Mouse (Mus musculus) neutrophil, adult 83 days (primary cell): Measurements from ENCODE around the gene Sult1a1. TPM values are rescaled to one million over a fixed set of nuclear protein-coding genes. Genes with fewer than 3 reads are reported as not detected.

Source experiments
- total RNA-seq, 2 experiments: library from RNA; stranded (reverse); gene quantifications; one replicate each; pipeline ENCODE4 v1.2.4; 2023

Sult1a1 gene
- under 1 TPM; 0.60 to 0.61 TPM for total RNA-seq

DNA sequence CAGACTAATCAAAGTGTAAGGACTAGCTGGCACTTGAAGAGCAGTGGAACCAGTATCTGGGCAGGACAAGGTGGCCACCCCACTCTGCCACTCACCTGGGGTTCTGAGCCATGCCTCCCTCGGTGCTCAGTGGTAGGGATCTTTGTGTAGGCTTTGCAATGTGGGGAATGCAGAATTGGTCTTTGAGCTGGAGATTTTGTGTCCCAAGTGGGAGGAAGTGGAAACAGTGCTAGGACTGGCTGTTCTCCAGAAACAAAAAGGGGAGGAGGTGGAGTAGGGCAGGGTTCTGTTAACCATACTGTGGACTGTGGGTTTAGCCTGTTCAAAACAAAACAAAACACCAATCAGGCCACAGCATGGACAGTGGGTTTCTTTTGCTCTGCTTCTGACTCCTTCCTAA, at the start of gene Sult1a1:
Gene Sult1a1, minus strand, starts transcription at position 226 of the 400 bp plus-strand sequence.

GRCm38 (mm10) chr7:126707442-126708174, 31.4 kb upstream of the Sult1a1 start, which contains the start of gene Coro1a:
TSS of gene Coro1a (minus strand) at chr7:126707787.

GRCm38 (mm10) chr7:126695631-126696207, 19.5 kb upstream of the Sult1a1 start, which contains the start of gene Slx1b:
TSS of gene Slx1b (minus strand) at chr7:126695784.

GRCm38 (mm10) chr7:126695210-126695611, 19.0 kb upstream of the Sult1a1 start, which contains the start of gene Bola2:
TSS of gene Bola2 (plus strand) at chr7:126695401.

GRCm38 (mm10) chr7:126649231-126650051, 26.8 kb downstream of the Sult1a1 start, which contains the start of gene Sgf29:
TSS of gene Sgf29 (plus strand) at chr7:126649309.

GRCm38 (mm10) chr7:126630824-126631518, 45.3 kb downstream of the Sult1a1 start, which contains the start of gene Nupr1:
TSS of gene Nupr1 (minus strand) at chr7:126630861.

Other genes with a start within 250 kb of the Sult1a1 start
- 10 to 100 TPM; 15.2 to 15.5 TPM for gene Rabep2, start 247.7 kb downstream of the Sult1a1 start, total RNA-seq
- 1 to 10 TPM; 1.3 to 1.4 TPM for gene Atp2a1, start 213.3 kb downstream of the Sult1a1 start, total RNA-seq
- gene Sh2b1, start 201.0 kb downstream of the Sult1a1 start, total RNA-seq = 10 to 100 TPM; 43.2 to 49.3 TPM
- 10 to 100 TPM; 30.1 to 31.2 TPM for gene Tufm, start 189.1 kb downstream of the Sult1a1 start, total RNA-seq
- 100 to 1,000 TPM; 131 to 140 TPM for gene Atxn2l, start 173.0 kb downstream of the Sult1a1 start, total RNA-seq
- 100 to 1,000 TPM in 1 of 2 experiments, 10 to 100 TPM in 1; 98.6 to 102 TPM for gene Eif3c, start 110.0 kb downstream of the Sult1a1 start, total RNA-seq
- gene Apobr, start 91.5 kb downstream of the Sult1a1 start, total RNA-seq = 100 to 1,000 TPM; 158 to 171 TPM
- gene Cln3, start 90.6 kb downstream of the Sult1a1 start, total RNA-seq = 100 to 1,000 TPM; 266 to 298 TPM
- 1 to 10 TPM; 4.0 to 5.3 TPM for gene Il27, start 81.5 kb downstream of the Sult1a1 start, total RNA-seq
- gene Nupr1, start 45.6 kb downstream of the Sult1a1 start, total RNA-seq = 10 to 100 TPM; 14.0 to 14.9 TPM
- gene Sgf29, start 27.1 kb downstream of the Sult1a1 start, total RNA-seq = 10 to 100 TPM; 19.9 to 25.7 TPM
- gene Bola2, start 19.0 kb upstream of the Sult1a1 start, total RNA-seq = 10 to 100 TPM; 58.9 to 61.6 TPM
- 10 to 100 TPM in 1 of 2 experiments, 1 to 10 TPM in 1; 9.9 to 11.5 TPM for gene Slx1b, start 19.4 kb upstream of the Sult1a1 start, total RNA-seq
- 1,000 to 10,000 TPM; 1,654 to 1,761 TPM for gene Coro1a, start 31.4 kb upstream of the Sult1a1 start, total RNA-seq
- 100 to 1,000 TPM; 246 to 252 TPM for gene Mapk3, start 83.2 kb upstream of the Sult1a1 start, total RNA-seq
- 10 to 100 TPM; 23.4 to 27.0 TPM for gene Gdpd3, start 89.9 kb upstream of the Sult1a1 start, total RNA-seq
- gene Ypel3, start 100.5 kb upstream of the Sult1a1 start, total RNA-seq = 100 to 1,000 TPM; 233 to 240 TPM
- gene Tbx6, start 105.1 kb upstream of the Sult1a1 start, total RNA-seq = 1 to 10 TPM; 7.1 to 8.5 TPM
- 100 to 1,000 TPM; 213 to 217 TPM for gene Ppp4c, start 116.1 kb upstream of the Sult1a1 start, total RNA-seq
- gene Fam57b, start 121.2 kb upstream of the Sult1a1 start, total RNA-seq = not detected
- not detected for gene 4930451I11Rik, start 155.2 kb upstream of the Sult1a1 start, total RNA-seq
- gene Doc2a, start 171.0 kb upstream of the Sult1a1 start, total RNA-seq = not detected
- gene Hirip3, start 185.5 kb upstream of the Sult1a1 start, total RNA-seq = 10 to 100 TPM; 39.3 to 52.5 TPM
- 10 to 100 TPM; 39.7 to 40.9 TPM for gene Ino80e, start 185.9 kb upstream of the Sult1a1 start, total RNA-seq
- 10 to 100 TPM; 72.6 to 75.0 TPM for gene Taok2, start 208.3 kb upstream of the Sult1a1 start, total RNA-seq
- 10 to 100 TPM; 42.6 to 49.2 TPM for gene Tmem219, start 246.5 kb upstream of the Sult1a1 start, total RNA-seq